Mouse (Mus musculus) small intestine, adult 2 months (tissue): ENCODE results near the gene Stap2.

ENCODE experiments used
- CTCF ChIP-seq: fragments of 200-500 bp; IDR thresholded peaks from 2 replicates; pipeline ENCODE4 v1.5.1; 2012; ENCODE audit warnings: low read depth, mild to moderate bottlenecking, control low read depth, inconsistent platforms, low read length, moderate library complexity, mixed read lengths; ENCODE audit not compliant: insufficient replicate concordance, insufficient read length; ENCODE audit errors: extremely low read depth
- POLR2A ChIP-seq: fragments of 200-500 bp; IDR thresholded peaks from 2 replicates; pipeline ENCODE4 v1.6.1; 2012; ENCODE audit warnings: low read depth, mild to moderate bottlenecking, control low read depth, inconsistent platforms, low read length, moderate library complexity

GRCm38 (mm10) chr17:56035216-56035615 is 29.8 kb upstream of the Stap2 start:
- TF ChIP-seq CTCF (no peak), POLR2A (no peak)
